Mouse (Mus musculus): Measurements from ENCODE around the gene Timm17b.
A peak's percentile ranks its signal among the peaks of the same experiment; 100 is the strongest.

Gene Timm17b

GRCm38 (mm10) chrX:7922032-7922431 is 22.9 kb downstream of the Timm17b start:
- DNase-seq, result peak; percentile 6

DNA sequence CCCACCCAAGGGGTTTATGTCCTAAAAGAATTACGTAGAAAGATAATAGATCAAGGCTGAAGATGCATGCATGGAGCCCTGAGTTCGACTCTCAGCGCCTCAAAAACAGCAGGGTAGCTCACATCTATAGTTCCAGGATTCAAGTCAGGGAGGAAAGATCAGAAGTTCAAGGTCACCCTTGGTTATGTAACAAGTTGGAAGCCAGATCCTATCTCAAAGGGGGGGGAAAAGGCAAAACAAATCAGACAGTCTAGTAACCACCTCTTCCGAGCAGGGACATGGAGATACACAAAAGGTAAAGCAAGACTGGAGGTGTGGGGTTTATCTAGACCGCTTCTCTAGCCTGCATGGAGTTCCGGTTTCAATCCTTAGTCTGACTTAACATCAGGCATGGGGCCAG is 27.1 kb downstream of the Timm17b start:
- no peak for DNase-seq

GRCm38 (mm10) chrX:7927116-7927515 is 28.0 kb downstream of the Timm17b start:
- DNase-seq, result no peak

- no peak for DNase-seq
Measured at GRCm38 (mm10) chrX:7928270-7928790, 29.2 kb downstream of the Timm17b start, which contains the start of gene Eras. Gene Eras (minus strand): TSS chrX:7928607.

DNA sequence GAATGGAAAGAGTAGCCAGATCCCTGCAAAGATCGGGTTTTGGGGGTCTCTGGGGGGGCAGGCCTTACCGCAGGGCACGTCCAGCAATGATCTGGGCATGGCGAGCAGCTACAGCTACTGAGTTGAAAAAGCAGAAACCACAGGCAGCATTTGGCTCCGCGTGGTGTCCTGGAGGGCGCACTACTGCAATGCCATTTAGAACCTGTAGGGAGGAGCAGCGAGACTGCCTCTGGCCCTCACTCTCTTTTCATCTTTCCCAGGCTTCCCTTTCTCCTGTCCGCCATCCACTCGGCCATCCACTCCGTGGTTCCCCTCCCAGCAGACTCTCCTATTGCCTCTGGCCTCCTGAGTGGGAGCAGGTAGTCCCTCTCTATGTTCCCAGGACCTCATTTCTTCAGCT is 37.7 kb downstream of the Timm17b start:
- DNase-seq, result no peak

GRCm38 (mm10) chrX:7937667-7938066 is 38.5 kb downstream of the Timm17b start:
- no peak for DNase-seq

DNA sequence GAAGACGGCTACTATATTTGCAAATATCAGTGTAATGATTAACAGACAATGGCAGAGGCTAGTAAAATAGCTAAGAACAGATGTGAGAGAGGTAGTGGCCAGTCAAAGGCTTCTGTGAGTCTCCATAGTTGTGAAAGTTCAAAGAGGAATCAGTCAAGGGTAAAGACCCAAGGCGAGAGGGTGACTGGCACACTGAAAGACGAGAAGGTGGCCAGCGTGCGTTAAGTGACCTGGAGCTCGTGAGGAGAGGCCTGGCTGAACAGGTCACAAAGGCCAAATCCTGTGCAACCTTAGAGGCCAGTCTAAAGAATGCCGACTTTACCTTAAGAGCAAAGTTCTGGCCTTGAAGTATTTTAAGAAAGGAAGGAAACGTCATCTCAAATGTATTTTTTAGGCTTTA is 46.5 kb downstream of the Timm17b start:
- no peak for DNase-seq

- peak; percentile 10 for DNase-seq
Measured at GRCm38 (mm10) chrX:7947108-7947899, 48.1 kb downstream of the Timm17b start, which contains the start of gene Hdac6. Gene Hdac6 (minus strand): TSS chrX:7947889.

DNA sequence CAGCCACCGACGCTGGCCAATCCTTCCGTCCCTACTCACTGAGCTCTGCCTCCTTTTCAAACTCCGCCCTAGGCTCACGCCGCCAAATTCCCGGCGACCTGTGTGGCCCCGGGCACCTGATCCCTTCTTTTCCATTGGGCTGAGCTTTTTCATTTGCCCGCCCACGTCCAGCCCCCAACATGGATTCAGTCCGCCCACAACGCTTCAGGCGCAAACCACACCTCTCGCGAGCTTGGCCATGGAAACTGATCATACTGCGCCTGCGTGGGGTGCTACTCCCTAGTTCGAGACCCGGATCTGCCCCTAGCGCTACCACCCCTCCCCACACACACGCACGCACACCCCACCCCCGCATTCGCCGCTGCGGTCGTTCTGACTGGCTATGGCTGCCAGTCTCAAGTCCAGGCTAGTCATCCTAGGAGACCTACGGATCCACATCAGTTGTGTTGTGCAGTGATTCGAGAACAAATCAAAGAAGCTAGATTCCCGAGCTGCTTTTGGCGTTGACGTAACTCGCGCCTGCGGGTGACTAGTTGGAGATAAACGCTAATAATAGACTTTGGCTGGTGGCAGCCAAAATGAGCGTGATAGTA is 48.8 kb downstream of the Timm17b start:
- DNase-seq, result peak; percentile 78

- DNase-seq, result no peak
Measured at GRCm38 (mm10) chrX:7950091-7950490, 50.9 kb downstream of the Timm17b start.

All from thymus, postnatal 14 days (tissue).